Mouse (Mus musculus): ENCODE results near the gene Rab12. TPM values are rescaled to one million over a fixed set of nuclear protein-coding genes. Genes with fewer than 3 reads are reported as not detected.
A peak's percentile ranks its signal among the peaks of the same experiment; 100 is the strongest.

Gene Rab12
- polyA plus RNA-seq, 1 experiment from 2014 or later, result 23.8 TPM

- 18% methylated on average over 7 of the region's 7 CpGs for WGBS
- Histone ChIP-seq H3K27me3 (replicated peaks; ENCODE audit: control insufficient read depth, insufficient read depth, low read length) (no peaks in the 10 kb centered on the region), H3K4me2 (ENCODE audit: low read length) (peak overlapping the region; percentile 92), H3K36me3 (ENCODE audit: control insufficient read depth, insufficient read depth, low read length) (no peaks in the 10 kb centered on the region), H3K9me3 (ENCODE audit: control insufficient read depth, low read length) (no peaks in the 10 kb centered on the region), H3K27ac (ENCODE audit: low read depth, low read length) (peak overlapping the region; percentile 31; the same call in 1 of the 2 replicates), H3K4me1 (ENCODE audit: control insufficient read depth, insufficient read depth, low read depth, low read length) (peaks cover 44% of the 10 kb centered on the region), H3K4me3 (ENCODE audit: low read length) (peak overlapping the region; percentile 52), H3K9ac (ENCODE audit: low read depth, low read length) (peak overlapping the region; percentile 64)
- ATAC-seq, result no peak
Observed at GRCm38 (mm10) chr17:66446196-66447006, 73.1 kb downstream of the Rab12 start.

Other genes with a start within 250 kb of the Rab12 start
- gene Mtcl1, start 70.0 kb downstream of the Rab12 start, polyA plus RNA-seq (2015; fragmentation: Nextera tagmentation; extraction: Ambion mirVana), result 28.0 and 33.2 TPM in 2 replicates
- not detected in 2 replicates for gene Themis3, start 74.9 kb upstream of the Rab12 start, polyA plus RNA-seq (2015; fragmentation: Nextera tagmentation; extraction: Ambion mirVana)

Measured in hindbrain, embryonic 16.5 days (tissue).